Mouse (Mus musculus): ENCODE data around the gene Sycp3. TPM values are rescaled to one million over a fixed set of nuclear protein-coding genes. Genes with fewer than 3 reads are reported as not detected.
"Not testable (repeated sequence)": the region's sequence is repeated elsewhere in the genome, so short reads cannot be mapped to it uniquely, and the experiment has no call there.

Sycp3 gene
- 1 to 10 TPM in 1 of 2 experiments, under 1 TPM in 1; 0.71 to 1.3 TPM for total RNA-seq (2021)

DNA sequence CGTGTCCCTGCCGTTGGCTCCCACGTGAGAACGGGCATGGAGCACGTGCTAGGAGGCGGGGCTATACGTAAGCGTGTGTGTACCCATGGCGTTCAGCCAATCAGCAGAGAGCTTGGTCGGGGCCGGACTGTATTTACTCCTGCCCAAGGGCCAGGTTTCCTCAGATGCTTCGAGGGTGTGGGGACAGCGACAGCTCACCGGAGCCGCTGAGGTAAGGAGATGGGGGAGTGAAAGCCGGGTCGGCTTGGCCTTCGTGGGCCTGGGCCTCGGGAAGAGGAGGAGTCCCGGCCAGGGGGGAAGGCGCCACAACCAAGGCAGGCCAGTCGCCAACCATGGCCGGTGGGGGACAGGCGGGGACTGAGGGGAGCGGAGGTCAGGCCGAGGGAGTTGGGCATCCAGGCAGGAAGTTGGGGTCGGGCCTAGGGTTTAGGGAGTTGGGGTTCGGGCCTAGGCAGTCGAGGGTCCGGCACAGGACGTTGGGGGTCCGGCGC, at the start of gene Sycp3:
Gene Sycp3 (plus strand): TSS at position 68 of the 491 bp plus-strand sequence.
- DNase-seq (ENCODE audit: low spot score in 2 of 2): no peak
- intact Hi-C loops (cut with DNase I): no loop called here

DNA sequence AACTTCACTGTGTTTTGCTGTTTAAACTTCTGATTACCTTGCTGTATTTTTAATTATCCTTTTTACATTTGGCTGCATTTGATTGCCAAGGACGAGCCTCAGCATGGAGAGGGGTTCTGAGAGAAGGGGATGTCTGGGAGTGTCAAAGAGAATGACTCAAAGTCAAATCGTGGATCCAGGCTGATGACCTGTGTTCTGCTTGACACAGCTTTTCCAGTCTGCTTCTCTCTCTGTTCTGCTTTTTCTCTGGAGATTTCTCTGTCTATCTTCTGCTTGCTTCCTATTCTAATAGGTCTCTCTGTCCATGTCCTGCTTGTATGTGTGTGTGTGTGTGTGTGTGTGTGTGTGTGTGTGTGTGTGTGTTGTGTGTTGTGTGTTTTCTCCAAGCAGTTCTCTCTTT, 49.6 kb upstream of the Sycp3 start:
- intact Hi-C loops (cut with DNase I): no loop called here
- no peak for DNase-seq (ENCODE audit: low spot score in 2 of 2)

DNA sequence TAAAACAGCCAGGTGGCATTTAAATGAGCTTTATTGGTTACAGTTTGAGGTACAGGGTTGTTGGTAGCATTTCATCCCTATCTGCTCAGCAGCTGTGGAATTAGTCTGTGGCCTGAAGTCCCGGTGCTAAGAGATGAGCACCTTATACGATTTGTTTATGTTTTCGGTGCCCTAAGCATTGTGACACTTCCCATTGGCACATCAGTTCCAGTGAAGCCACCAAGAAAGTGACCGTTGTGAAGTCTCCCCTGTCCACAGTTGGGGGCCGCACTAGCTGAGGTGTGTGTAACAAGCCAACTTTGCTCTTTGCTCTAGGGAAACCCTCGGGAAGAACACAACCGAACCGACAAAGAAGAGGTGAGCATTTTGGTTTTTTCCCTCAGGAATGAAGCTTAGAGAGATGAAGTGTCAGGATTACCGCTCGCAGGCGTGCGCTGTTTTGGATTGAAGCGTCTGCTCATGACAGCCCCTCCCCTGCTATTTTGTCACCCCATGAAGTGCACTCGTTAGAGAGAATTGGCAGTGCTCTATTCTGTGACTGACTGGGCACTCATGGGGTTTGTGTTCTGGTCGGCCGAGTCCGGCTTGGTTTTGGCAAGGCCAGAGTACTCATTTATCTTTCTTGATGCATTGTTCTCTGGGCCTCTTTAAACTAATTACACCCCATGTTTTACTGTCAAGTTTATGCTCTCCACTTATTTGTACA, 46.9 kb upstream of the Sycp3 start:
- no peak for DNase-seq (ENCODE audit: low spot score in 2 of 2)

DNA sequence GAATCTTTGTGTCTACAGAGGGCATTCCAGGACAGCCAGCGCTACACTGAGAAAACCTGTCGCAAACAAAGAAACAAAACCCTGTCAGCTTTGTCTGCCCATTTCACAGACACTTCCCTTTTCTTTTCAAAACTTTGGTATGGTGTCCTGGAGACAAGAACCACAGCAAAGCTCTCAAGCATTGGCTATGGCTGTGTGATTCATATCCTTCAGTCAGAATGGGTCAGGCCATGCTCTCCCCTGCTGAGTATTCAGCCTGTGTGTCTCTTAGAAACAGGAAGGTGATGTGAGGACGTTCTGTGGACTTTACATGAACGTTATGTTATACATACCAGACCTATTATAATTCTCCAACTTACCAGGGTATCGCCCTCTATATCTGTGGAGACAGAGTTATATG, 41.7 kb upstream of the Sycp3 start:
- intact Hi-C loops (cut with DNase I): no loop called here
- DNase-seq (ENCODE audit: low spot score in 2 of 2): no peak

More for the DNA sequence above, 46.9 kb upstream of the Sycp3 start:
- intact Hi-C loops (cut with DNase I): no loop called here

DNA sequence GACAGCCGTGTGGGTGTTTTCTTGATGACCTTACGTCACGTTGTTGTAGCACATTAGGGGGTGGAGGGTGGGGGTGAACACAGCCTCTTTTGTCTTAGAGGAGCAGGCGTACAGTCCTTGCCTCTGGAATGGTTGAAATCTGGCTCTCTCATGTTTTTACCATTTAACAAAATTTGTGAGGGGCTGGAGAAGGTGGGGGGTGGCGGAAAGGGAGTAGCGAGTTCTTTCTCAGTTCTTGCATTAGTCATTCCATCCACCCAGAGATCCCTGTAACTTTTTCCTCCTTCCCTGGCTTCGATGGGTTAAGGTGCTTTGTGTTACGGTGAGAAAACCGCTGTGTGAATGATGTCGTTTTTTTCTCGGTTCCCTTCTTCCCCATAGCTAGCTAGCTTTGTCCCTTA, 39.2 kb upstream of the Sycp3 start:
- intact Hi-C loops (cut with DNase I): no loop called here
- DNase-seq (ENCODE audit: low spot score in 2 of 2): no peak

DNA sequence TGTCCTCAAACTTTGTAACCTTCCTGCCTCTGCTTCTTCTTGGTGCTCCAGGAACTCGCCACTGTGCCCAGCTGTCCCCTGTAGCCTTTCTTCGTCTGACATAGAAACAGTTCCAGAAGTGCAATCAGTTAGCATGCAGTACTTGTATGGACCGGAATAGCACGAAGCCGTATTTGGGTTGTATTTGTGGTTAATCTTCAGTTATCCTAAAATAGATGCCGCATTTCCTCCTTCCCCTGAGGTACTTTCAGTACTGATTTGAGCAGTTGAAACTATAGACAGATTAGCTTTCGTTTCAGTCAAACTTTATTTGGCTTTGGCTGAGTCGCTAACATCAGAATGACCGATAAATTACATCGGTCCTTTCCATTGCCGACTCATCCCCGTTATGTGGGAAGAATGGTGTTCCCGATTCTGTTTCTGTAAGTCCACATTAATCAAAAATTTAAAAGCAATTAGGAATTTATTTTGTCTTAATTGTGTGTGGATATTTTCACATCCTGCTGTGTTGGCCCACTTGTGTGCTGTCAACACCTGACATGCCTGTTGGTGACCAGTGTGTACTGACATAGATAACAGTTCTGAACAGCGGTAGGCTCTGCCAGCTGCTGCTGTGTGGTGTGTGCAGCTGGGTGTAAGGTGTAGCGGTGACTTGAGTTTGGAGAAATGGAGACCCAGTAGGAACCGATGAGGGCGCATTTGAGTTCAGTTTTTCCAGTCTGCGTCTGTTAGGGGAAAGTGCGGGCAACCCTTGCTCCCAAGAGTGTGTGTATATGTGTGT, 38.5 kb upstream of the Sycp3 start:
- DNase-seq (ENCODE audit: low spot score in 2 of 2): no peak
- intact Hi-C loops (cut with DNase I): no loop called here

DNA sequence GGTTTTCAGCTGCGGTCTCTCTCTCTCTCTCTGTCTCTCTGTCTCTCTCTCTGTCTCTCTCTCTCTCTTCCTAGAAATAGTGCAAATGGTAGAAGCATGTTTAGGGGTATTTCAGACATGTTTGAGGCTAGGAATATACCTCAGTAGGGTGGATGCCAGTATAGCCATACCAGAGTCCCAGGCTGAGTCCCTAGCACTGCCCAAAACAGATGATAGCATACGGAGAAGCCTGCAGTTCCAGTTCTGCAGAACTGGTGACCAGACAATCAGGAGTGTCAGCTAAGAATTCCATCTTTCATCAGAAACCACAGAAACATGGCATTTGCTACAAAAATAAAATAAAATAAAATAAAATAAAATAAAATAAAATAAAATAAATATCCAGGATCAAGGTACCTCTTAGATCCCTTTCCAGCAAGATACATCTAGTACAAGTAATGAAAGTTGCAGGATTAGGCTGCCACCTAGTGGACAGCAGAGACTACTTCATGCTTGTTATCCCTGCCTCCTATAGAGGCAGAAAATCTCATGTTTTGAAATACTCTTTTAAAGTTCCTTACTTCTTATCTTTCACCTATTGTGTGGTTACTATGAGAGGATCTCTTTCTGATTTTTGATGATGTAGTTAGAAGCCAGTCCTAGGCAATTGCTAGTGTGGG, 33.1 kb upstream of the Sycp3 start:
- intact Hi-C loops (cut with DNase I): loop anchor here (1.0 kb wide), 1 partner anchor 47 kb away; the partner anchor contains the start of genes Dram1 and Gnptab
- peak; percentile 61 to 70 for DNase-seq (ENCODE audit: low spot score in 2 of 2)

DNA sequence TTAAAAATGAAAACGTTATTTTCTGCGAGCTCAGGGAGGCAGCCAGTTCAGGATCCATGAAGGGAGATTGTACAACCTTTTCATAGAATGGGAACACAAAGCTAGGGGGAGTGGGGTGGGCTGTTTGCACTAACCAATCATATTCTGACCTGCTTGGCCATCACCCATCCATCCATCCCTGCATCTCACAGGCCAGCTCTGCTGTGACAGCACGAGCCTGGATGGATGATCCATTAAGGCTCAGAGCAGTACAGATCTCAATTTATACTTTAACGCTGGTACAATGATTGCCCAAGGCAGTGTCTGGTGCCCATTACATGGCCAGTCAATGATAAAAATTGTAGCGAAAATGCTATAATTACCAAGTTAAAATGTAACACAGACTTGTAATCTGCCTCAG, 32.5 kb upstream of the Sycp3 start:
- no peak for DNase-seq (ENCODE audit: low spot score in 2 of 2)
- intact Hi-C loops (cut with DNase I): loop anchor here (1.0 kb wide), 1 partner anchor 48 kb away; the partner anchor contains the start of genes Dram1 and Gnptab

DNA sequence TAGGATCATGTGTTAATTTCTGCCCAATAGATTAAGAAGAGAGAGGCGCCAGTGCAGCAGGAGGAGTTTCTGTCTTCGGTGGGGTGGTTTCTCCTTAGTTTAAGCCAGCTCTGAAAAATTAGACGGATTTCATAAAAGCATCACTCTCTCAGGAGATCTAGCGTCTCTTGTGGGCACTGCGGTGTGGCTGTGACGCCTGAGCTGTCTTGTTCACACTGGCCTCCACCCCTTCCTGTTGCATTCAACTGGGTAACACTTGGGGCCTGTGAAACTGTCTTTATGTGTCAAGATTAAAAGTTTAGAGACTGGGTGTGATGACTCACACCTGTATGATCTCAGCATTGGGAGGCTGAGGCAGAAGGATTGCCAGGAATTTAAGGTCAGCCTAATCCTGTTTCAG, 31.4 kb upstream of the Sycp3 start:
- DNase-seq (ENCODE audit: low spot score in 2 of 2): no peak
- intact Hi-C loops (cut with DNase I): no loop called here

DNA sequence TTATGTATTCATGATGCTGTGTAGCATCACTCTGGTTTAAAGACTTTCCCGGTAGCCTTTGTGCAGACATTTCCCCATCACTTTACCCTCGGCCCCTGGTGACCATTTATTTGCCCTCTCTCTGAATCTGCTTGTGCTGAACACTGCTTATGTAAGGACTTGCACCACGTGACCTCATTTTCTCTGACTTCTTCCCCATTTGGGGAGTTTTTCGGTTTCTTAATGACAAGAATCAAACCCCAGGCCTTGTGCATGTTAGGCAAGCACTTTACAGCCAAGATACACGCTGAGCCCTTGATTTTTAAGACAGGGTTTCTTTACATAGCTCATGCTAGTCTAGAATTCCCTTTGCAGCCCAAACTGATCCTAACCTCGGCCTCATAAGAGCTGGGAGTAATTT, 18.1 kb upstream of the Sycp3 start:
- no peak for DNase-seq (ENCODE audit: low spot score in 2 of 2)
- intact Hi-C loops (cut with DNase I): no loop called here

DNA sequence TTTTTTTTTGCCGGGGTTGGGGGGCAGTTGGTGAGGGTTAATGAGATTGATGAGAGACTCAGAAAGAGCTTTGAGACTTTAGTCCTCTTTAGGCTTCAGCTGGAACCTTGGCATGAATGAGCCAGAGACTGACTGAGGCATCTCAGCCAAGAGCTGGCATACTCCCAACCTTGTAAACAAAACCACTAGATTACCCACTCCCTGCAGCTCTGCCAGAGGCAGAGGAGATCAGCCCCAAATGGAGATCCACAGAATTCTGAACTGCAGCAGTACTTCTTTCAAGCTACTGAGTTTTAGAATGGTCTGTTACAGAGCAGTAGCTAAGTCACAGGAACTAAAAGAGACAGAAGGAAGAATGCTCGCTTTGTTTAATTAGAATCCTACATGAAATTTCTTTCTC, 8.1 kb upstream of the Sycp3 start:
- intact Hi-C loops (cut with DNase I): no loop called here
- peak; percentile 27 to 73 for DNase-seq (ENCODE audit: low spot score in 2 of 2)

DNA sequence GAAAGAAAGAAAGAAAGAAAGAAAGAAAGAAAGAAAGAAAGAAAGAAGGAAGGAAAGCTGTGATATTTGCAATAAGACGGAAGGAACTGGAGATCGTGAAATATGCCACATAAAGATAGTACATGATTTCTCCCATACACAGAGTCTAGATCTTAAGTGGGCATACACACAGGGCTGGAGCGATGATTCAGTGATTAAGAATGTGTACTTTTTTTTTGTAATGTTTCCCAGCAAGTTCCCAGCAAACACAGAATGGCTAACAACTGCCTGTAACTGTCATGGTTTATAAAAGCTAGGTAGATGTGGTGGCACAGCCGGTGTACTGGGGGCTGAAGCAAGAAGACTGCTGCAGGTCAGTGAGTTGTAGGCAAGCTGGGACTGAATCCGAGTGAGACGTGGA, 7.4 kb upstream of the Sycp3 start:
- intact Hi-C loops (cut with DNase I): no loop called here
- no peak for DNase-seq (ENCODE audit: low spot score in 2 of 2)

DNA sequence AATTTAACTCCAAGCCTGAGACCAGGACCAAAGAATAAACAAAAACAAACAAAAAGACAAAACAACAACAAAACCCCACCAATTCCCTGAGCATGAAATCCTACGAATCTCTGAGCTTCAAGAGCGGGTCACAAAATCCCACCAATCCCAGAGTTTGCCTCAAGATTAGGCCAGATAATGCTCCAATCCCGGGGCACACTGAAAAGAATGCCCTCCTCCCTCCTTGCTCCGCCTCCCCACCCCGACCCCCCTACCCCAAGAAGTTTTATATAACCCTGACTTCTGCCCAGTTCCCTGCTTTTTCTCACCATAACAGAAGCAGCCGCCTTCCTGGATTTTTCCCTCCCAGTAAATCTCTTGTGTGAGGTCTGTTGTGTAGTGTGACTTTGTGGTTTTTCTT, 1.6 kb upstream of the Sycp3 start:
- intact Hi-C loops (cut with DNase I): no loop called here
- DNase-seq (ENCODE audit: low spot score in 2 of 2): no peak

DNA sequence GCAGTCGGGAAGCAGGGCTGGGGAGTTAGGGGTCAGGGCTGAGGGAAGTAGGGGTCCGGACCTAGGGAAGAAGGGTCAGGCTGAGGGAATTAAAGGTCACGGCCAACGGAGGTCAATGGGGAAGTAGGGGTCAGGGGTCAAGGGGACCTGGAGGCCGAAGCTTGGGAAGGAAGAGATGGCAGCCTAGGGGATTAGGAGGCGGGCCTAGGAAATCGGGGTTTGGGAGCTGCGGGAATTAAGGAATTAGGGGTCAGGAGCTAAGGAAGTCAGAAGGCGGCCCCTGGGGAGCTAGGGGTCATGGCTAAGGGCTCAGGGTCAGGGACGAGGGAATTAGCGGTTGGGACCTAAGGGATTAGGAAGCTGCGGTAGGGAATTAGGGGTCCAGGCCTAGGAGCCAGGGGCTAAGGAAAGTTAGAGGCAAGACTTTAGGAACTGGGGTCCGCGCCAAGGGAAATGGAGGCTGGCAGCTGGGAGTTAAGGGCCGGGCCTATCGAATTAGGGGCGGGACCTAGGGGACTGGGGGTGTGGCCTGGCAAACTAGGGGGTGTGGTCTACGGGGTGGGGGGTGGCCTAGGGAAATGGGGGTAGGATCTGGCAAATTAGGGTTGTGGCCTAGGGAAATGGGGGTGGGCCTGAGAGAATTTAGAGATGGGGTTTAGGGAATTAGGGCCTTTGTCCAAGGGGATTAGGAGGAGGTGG, 902 bp downstream of the Sycp3 start:
- intact Hi-C loops (cut with DNase I): no loop called here
- no peak for DNase-seq (ENCODE audit: low spot score in 2 of 2)

DNA sequence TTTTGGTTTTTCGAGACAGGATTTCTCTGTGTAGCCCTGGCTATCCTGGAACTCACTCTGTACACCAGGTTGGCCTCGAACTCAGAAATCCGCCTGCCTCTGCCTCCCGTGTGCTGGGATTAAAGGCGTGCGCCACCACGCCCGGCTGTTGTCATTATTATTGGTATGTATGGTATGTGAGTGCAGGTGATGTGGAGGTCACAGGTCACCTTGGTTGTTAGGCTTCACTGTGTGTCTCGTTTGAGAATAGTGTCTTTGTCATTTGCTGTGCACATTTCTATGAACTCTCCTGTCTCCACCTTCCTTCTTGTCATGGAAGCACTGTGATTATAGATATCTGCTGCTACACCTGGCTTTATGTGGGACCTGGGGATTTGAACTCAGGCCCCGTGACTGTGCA, 23.5 kb downstream of the Sycp3 start:
- intact Hi-C loops (cut with DNase I); DNase-seq (ENCODE audit: low spot score in 2 of 2): not testable (repeated sequence)

DNA sequence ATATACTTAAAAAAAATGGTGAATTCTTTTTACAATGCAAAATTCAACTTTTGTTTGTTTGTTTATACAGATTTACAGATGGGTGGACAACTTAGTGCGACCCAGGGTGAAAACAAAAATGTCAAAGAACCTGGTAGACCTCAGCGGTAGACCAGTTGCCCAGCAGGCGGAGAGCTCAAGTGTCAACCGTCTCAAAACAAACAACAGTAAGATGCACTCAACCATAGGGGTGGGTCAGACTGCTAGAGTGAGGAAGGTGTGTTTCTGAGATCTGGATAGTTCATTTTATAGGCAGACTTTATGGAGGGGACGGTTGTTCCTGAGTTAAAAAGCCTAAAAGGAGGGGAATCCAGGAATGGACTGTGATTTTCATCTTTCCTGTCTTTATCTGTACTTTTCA, 29.3 kb downstream of the Sycp3 start:
- DNase-seq (ENCODE audit: low spot score in 2 of 2): no peak
- intact Hi-C loops (cut with DNase I): no loop called here

DNA sequence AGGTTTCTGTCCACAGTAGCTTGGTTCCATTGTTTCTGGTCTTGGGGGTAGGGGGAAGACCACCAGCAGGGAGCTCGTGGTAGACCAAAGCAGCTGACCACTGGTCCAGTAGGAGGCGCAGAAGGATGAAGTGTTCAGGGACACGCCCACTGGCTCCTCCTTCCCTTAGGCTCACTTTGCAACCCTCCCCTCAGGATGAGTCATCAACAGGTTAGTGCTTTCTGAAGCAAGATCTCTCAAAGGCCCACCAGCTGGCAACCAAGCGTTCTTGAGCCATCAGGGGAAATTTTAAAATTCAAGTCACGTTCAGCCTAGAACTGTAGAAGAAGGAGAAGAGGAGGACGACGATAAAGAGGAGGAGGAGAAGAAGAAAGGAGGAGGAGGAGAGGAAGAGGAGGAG, 32.3 kb downstream of the Sycp3 start:
- DNase-seq (ENCODE audit: low spot score in 2 of 2): no peak
- intact Hi-C loops (cut with DNase I): no loop called here

DNA sequence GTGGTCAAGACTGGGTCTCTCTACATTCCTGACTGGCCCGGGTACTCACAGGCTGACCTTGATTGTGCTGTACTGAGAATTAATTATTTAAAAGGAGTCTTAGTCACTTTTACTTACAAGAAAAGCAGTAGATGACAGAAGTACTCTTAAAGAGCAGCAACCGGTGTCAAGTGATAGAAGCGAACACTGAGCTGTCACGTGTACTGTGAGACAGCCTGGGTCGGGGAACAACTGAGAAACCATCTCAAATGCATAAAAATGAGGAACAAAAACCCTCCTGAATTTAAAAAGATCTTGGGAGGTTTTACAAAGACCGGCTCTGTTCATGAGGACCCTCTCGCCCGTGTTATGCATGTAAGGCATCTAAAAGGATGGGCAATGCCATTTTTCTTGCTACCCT, 33.3 kb downstream of the Sycp3 start:
- no peak for DNase-seq (ENCODE audit: low spot score in 2 of 2)
- intact Hi-C loops (cut with DNase I): no loop called here

DNA sequence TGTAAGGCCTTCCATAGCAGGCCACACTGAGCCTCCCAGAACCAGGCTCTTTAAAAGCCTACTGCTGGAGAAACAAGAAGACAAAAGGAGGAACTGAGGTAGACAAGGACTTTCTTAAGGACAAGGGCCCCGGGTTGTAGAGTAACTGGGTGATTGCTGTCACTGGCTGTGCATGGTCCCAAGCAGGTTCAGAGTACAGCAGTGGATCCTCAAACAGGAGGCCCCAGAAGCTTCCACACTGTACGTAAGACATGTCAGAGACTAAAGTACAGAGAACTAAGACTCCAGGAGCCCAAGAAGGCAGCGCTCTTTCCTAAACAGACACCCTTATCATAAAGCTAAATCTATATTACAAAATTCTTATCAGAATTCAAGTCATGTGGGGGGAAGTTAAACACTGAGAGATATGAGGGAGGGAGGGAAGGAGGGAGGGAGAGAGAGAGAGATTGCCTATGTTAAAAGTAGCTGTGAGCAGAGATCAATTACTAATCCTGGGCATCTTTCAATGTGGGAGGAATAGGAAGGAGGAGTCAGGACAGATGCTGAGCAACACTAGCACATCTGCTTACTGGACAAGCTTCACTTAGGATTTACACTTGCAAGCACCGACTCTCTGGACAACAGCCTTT, 35.7 kb downstream of the Sycp3 start:
- no peak for DNase-seq (ENCODE audit: low spot score in 2 of 2)
- intact Hi-C loops (cut with DNase I): no loop called here
